Mouse (Mus musculus) CH12.LX (cell line): ENCODE measurements around the gene Ston2.

ENCODE experiments used
- CTCF ChIP-seq, 2 experiments: IDR thresholded peaks in 1 of 2; conservative IDR thresholded peaks in 1 of 2; 2 replicates each; pipeline ENCODE4 v1.5.1; 2011 to 2012; ENCODE audit warnings: low read depth in 2 of 2, low read length in 2 of 2, improper control_type of control experiment in 1 of 2, inconsistent platforms in 1 of 2, mild to moderate bottlenecking in 1 of 2, moderate library complexity in 1 of 2
- EP300 ChIP-seq: IDR thresholded peaks from 2 replicates; pipeline ENCODE4 v1.6.1; 2011; ENCODE audit warnings: low read length, improper control_type of control experiment
- GABPA ChIP-seq: IDR thresholded peaks from 2 replicates; pipeline ENCODE4 v1.6.1; 2012; ENCODE audit warnings: low read depth, low read length, improper control_type of control experiment, inconsistent platforms; ENCODE audit not compliant: insufficient replicate concordance
- MAZ ChIP-seq: IDR thresholded peaks from 2 replicates; pipeline ENCODE4 v1.6.1; 2012; ENCODE audit warnings: low read depth, mild to moderate bottlenecking, inconsistent platforms, low read length, improper control_type of control experiment, moderate library complexity
- NRF1 ChIP-seq: IDR thresholded peaks from 2 replicates; pipeline ENCODE4 v1.6.1; 2014; ENCODE audit warnings: low read depth, mild to moderate bottlenecking, inconsistent platforms, low read length, improper control_type of control experiment, moderate library complexity
- POLR2A ChIP-seq: IDR thresholded peaks from 2 replicates; pipeline ENCODE4 v1.6.1; 2011; ENCODE audit warnings: low read depth, mild to moderate bottlenecking, improper control_type of control experiment, low read length
- TBP ChIP-seq: conservative IDR thresholded peaks from 2 replicates; pipeline ENCODE4 v1.6.1; 2011; ENCODE audit warnings: low read depth, low read length, improper control_type of control experiment
- USF1 ChIP-seq: IDR thresholded peaks from 2 replicates; pipeline ENCODE4 v1.6.1; 2014; ENCODE audit warnings: low read depth, mild to moderate bottlenecking, inconsistent platforms, low read length, improper control_type of control experiment
- USF2 ChIP-seq: conservative IDR thresholded peaks from 2 replicates; pipeline ENCODE4 v1.6.1; 2011; ENCODE audit warnings: low read depth, low read length, improper control_type of control experiment
- ZNF384 ChIP-seq: IDR thresholded peaks from 2 replicates; pipeline ENCODE4 v1.6.1; 2012; ENCODE audit warnings: low read depth, low read length, improper control_type of control experiment, inconsistent platforms

- TF ChIP-seq MAZ = no peak
- no peak for TF ChIP-seq CTCF (conservative IDR thresholded peaks at IDR 0.05 in 1 of 2, IDR thresholded peaks at IDR 0.05 in 1 of 2; ENCODE audit: low read depth in 2 of 2, low read length in 2 of 2)
- 0 out of 2 replicates have a peak, but pooled peaks have one; percentile 20 for TF ChIP-seq ZNF384
- no peak for TF ChIP-seq POLR2A
- no peak for TF ChIP-seq EP300
- TF ChIP-seq GABPA = no peak
- no peak for TF ChIP-seq TBP
- TF ChIP-seq USF2 = no peak
- no peak for TF ChIP-seq NRF1
- no peak for TF ChIP-seq USF1
These were observed 11.8 kb downstream of the Ston2 start for GRCm38 (mm10) chr12:91776342-91776741.
